Mouse (Mus musculus): ENCODE data around the gene Scd3. TPM values are rescaled to one million over a fixed set of nuclear protein-coding genes. Genes with fewer than 3 reads are reported as not detected.

The Scd3 gene
- total RNA-seq, 2 experiments from 2014 or later: 1.9 to 3.0 TPM

Other genes with a start within 250 kb of the Scd3 start
- gene Cpn1, start 216.7 kb upstream of the Scd3 start, total RNA-seq (2021): under 1 TPM; 0.19 to 0.40 TPM
- under 1 TPM; 0.28 TPM for gene Cyp2c23, start 174.1 kb upstream of the Scd3 start, total RNA-seq (2021)
- gene Erlin1, start 133.5 kb upstream of the Scd3 start, total RNA-seq (2021): 10 to 100 TPM; 22.2 to 23.6 TPM
- gene Chuk, start 95.8 kb upstream of the Scd3 start, total RNA-seq (2021): 10 to 100 TPM; 46.0 to 46.9 TPM
- gene Cwf19l1, start 67.4 kb upstream of the Scd3 start, total RNA-seq (2021): 10 to 100 TPM; 20.0 to 21.4 TPM
- gene Bloc1s2, start 56.8 kb upstream of the Scd3 start, total RNA-seq (2021): 10 to 100 TPM; 59.3 to 69.8 TPM
- under 1 TPM; 0.16 to 0.23 TPM for gene Pkd2l1, start 10.8 kb upstream of the Scd3 start, total RNA-seq (2021)
- gene Scd2, start 90.4 kb downstream of the Scd3 start, total RNA-seq (2021): 100 to 1,000 TPM; 581 to 588 TPM
- 1 to 10 TPM; 2.2 to 2.7 TPM for gene Scd4, start 129.8 kb downstream of the Scd3 start, total RNA-seq (2021)
- 100 to 1,000 TPM; 126 to 146 TPM for gene Scd1, start 204.6 kb downstream of the Scd3 start, total RNA-seq (2021)

All from left cerebral cortex, adult 18-20 months (tissue).